Mouse (Mus musculus) heart, embryonic 11.5 days (tissue): ENCODE measurements around the gene Rab25. TPM values are rescaled to one million over a fixed set of nuclear protein-coding genes. Genes with fewer than 3 reads are reported as not detected.

ENCODE experiments used
- ATAC-seq: fragments of 200-750 bp; cut with Nextera tagmentation; replicated peaks from 2 replicates; pipeline ENCODE4 v1.8.0; 2017; ENCODE audit warnings: moderate library complexity; ENCODE audit not compliant: insufficient number of reproducible peaks, low FRiP score, low TSS enrichment
- H3K27ac ChIP-seq: fragments of 300-500 bp; sonication (generic); 2 replicates; pipeline ENCODE4 v1.5.1; 2014; ENCODE audit warnings: mild to moderate bottlenecking, low read depth, low read length
- H3K27me3 ChIP-seq: fragments of 300-500 bp; sonication (generic); 2 replicates; pipeline ENCODE4 v1.6.1; 2014; ENCODE audit warnings: mild to moderate bottlenecking, low read length, mixed read lengths; ENCODE audit not compliant: control insufficient read depth, insufficient read depth
- H3K36me3 ChIP-seq: fragments of 300-500 bp; sonication (generic); 2 replicates; pipeline ENCODE4 v1.6.1; 2014; ENCODE audit warnings: mild to moderate bottlenecking, low read length, moderate library complexity, mixed read lengths; ENCODE audit not compliant: control insufficient read depth, insufficient read depth
- H3K4me1 ChIP-seq: fragments of 300-500 bp; sonication (generic); 2 replicates; pipeline ENCODE4 v1.6.1; 2014; ENCODE audit warnings: low read length; ENCODE audit not compliant: control insufficient read depth, insufficient read depth
- H3K4me2 ChIP-seq: fragments of 300-500 bp; sonication (generic); 2 replicates; pipeline ENCODE4 v1.6.1; 2014; ENCODE audit warnings: mild to moderate bottlenecking, moderate library complexity
- H3K4me3 ChIP-seq: fragments of 300-500 bp; sonication (generic); 2 replicates; pipeline ENCODE4 v1.5.1; 2014; ENCODE audit warnings: low read depth, low read length
- H3K9ac ChIP-seq: fragments of 300-500 bp; sonication (generic); 2 replicates; pipeline ENCODE4 v1.6.1; 2014; ENCODE audit warnings: mild to moderate bottlenecking, low read depth, low read length, moderate library complexity
- H3K9me3 ChIP-seq: fragments of 300-500 bp; sonication (generic); replicated peaks from 2 replicates; pipeline ENCODE4 v1.6.1; 2016; ENCODE audit warnings: low read length; ENCODE audit not compliant: control insufficient read depth
- WGBS: fragments of 180-500 bp; shearing (Covaris S2); extraction: QIAGEN DNeasy Blood & Tissue Kit; methylation state at CpG from one replicate; pipeline ENCODE4 v1.1.7; 2014; ENCODE audit not compliant: insufficient replicate concordance; 5-methylcytosine and 5-hydroxymethylcytosine counted together
- polyA plus RNA-seq: library from polyadenylated mRNA; unstranded; fragments of >200 nt; fragmentation: Nextera tagmentation; extraction: Ambion mirVana; gene quantifications from 2 replicates; pipeline ENCODE4 v1.2.1, GENCODE M21; 2014

The Rab25 gene
- polyA plus RNA-seq, 1 experiment from 2014 or later = not detected

- 21% methylated on average over 16 of the region's 16 CpGs for WGBS
- peaks cover 14% of the 10 kb centered on the region for H3K4me1 ChIP-seq
- H3K36me3 ChIP-seq = peaks cover 16% of the 10 kb centered on the region
- H3K27ac ChIP-seq = peak overlapping the region; percentile 98
- no peaks in the 10 kb centered on the region for H3K9me3 ChIP-seq
- H3K27me3 ChIP-seq = no peaks in the 10 kb centered on the region
- peak overlapping the region; percentile 87 for H3K4me2 ChIP-seq
- ATAC-seq = no peak
- H3K9ac ChIP-seq = peak overlapping the region; percentile 93
- H3K4me3 ChIP-seq = peak overlapping the region; percentile 80
Observed at GRCm38 (mm10) chr3:88552082-88552645, 4.1 kb upstream of the Rab25 start.

- peak overlapping the region; percentile 87 for H3K4me2 ChIP-seq
- H3K27ac ChIP-seq = no peak overlapping the region
- no peaks in the 10 kb centered on the region for H3K9me3 ChIP-seq
- no peak overlapping the region for H3K4me3 ChIP-seq
- H3K9ac ChIP-seq = no peak overlapping the region
- peaks cover 10% of the 10 kb centered on the region for H3K36me3 ChIP-seq
- H3K4me1 ChIP-seq = peaks cover 14% of the 10 kb centered on the region
- no peak for ATAC-seq
- H3K27me3 ChIP-seq = no peaks in the 10 kb centered on the region
- 78% methylated on average over 4 of the region's 4 CpGs for WGBS
Observed at GRCm38 (mm10) chr3:88551586-88551985, 3.5 kb upstream of the Rab25 start.

GRCm38 (mm10) chr3:88546674-88547418 lies 1.3 kb downstream of the Rab25 start:
- no peak overlapping the region for H3K4me2 ChIP-seq
- WGBS = 64% methylated on average over 6 of the region's 6 CpGs
- ATAC-seq = no peak

GRCm38 (mm10) chr3:88544955-88545591 lies 3.0 kb downstream of the Rab25 start:
- peaks cover 2% of the 10 kb centered on the region; the same call in 1 of the 2 replicates for H3K36me3 ChIP-seq
- H3K4me1 ChIP-seq = peaks cover 2% of the 10 kb centered on the region
- H3K4me2 ChIP-seq = no peak overlapping the region; the same call in 1 of the 2 replicates
- H3K9ac ChIP-seq = no peak overlapping the region
- no peak for ATAC-seq
- 62% methylated on average over 20 of the region's 20 CpGs for WGBS
- H3K27me3 ChIP-seq = no peaks in the 10 kb centered on the region
- H3K27ac ChIP-seq = no peak overlapping the region
- no peak overlapping the region for H3K4me3 ChIP-seq
- no peaks in the 10 kb centered on the region for H3K9me3 ChIP-seq

More at GRCm38 (mm10) chr3:88546674-88547418, 1.3 kb downstream of the Rab25 start:
- no peak overlapping the region for H3K27ac ChIP-seq
- H3K4me1 ChIP-seq = no peaks in the 10 kb centered on the region; the same call in 1 of the 2 replicates
- no peaks in the 10 kb centered on the region for H3K9me3 ChIP-seq
- H3K27me3 ChIP-seq = no peaks in the 10 kb centered on the region
- H3K36me3 ChIP-seq = no peaks in the 10 kb centered on the region
- H3K4me3 ChIP-seq = no peak overlapping the region
- H3K9ac ChIP-seq = no peak overlapping the region

- H3K27me3 ChIP-seq = no peaks in the 10 kb centered on the region
- H3K27ac ChIP-seq = no peak overlapping the region
- no peaks in the 10 kb centered on the region for H3K9me3 ChIP-seq
- peaks cover 5% of the 10 kb centered on the region for H3K4me1 ChIP-seq
- H3K4me2 ChIP-seq = no peak overlapping the region; the same call in 1 of the 2 replicates
- ATAC-seq = no peak
- 35% methylated on average over 5 of the region's 5 CpGs for WGBS
- H3K4me3 ChIP-seq = no peak overlapping the region
- H3K36me3 ChIP-seq = peaks cover 4% of the 10 kb centered on the region; the same call in 1 of the 2 replicates
- H3K9ac ChIP-seq = no peak overlapping the region
Observed at GRCm38 (mm10) chr3:88544514-88544913, 3.6 kb downstream of the Rab25 start.

GRCm38 (mm10) chr3:88543651-88544410 lies 4.3 kb downstream of the Rab25 start:
- Histone ChIP-seq H3K4me2 (no peak overlapping the region), H3K4me3 (no peak overlapping the region), H3K4me1 (peaks cover 5% of the 10 kb centered on the region), H3K27ac (no peak overlapping the region), H3K9me3 (no peaks in the 10 kb centered on the region), H3K36me3 (peaks cover 4% of the 10 kb centered on the region; the same call in 1 of the 2 replicates), H3K27me3 (no peaks in the 10 kb centered on the region), H3K9ac (no peak overlapping the region)
- ATAC-seq = no peak
- WGBS = 65% methylated on average over 5 of the region's 5 CpGs

GRCm38 (mm10) chr3:88543174-88543573 lies 4.9 kb downstream of the Rab25 start:
- no peak overlapping the region for H3K4me3 ChIP-seq
- peaks cover 8% of the 10 kb centered on the region for H3K4me1 ChIP-seq
- H3K27me3 ChIP-seq = no peaks in the 10 kb centered on the region
- no peak overlapping the region for H3K9ac ChIP-seq
- H3K27ac ChIP-seq = no peak overlapping the region
- ATAC-seq = no peak
- WGBS = 78% methylated on average over 8 of the region's 8 CpGs
- H3K36me3 ChIP-seq = peaks cover 9% of the 10 kb centered on the region
- no peaks in the 10 kb centered on the region for H3K9me3 ChIP-seq
- H3K4me2 ChIP-seq = no peak overlapping the region

GRCm38 (mm10) chr3:88542486-88542885 lies 5.6 kb downstream of the Rab25 start:
- ATAC-seq = no peak
- Histone ChIP-seq H3K4me2 (no peak overlapping the region), H3K9ac (no peak overlapping the region), H3K9me3 (no peaks in the 10 kb centered on the region), H3K27me3 (no peaks in the 10 kb centered on the region), H3K27ac (no peak overlapping the region), H3K4me1 (peaks cover 12% of the 10 kb centered on the region), H3K36me3 (peaks cover 15% of the 10 kb centered on the region), H3K4me3 (no peak overlapping the region)
- WGBS = 67% methylated on average over 4 of the region's 4 CpGs
